Mouse (Mus musculus): ENCODE data around the gene Col7a1. TPM values are rescaled to one million over a fixed set of nuclear protein-coding genes. Genes with fewer than 3 reads are reported as not detected.

Gene Col7a1
- polyA plus RNA-seq, 1 experiment from 2014 or later: 1.9 TPM

GRCm38 (mm10) chr9:108989802-108990461, 36.5 kb downstream of the Col7a1 start:
- Histone ChIP-seq H3K4me1 (peaks cover 19% of the 10 kb centered on the region), H3K27me3 (replicated peaks) (0 out of 2 replicates have a peak, but pooled peaks cover 4% of the 10 kb centered on the region), H3K36me3 (no peaks in the 10 kb centered on the region), H3K9ac (no peak overlapping the region), H3K4me3 (no peak overlapping the region), H3K9me3 (no peaks in the 10 kb centered on the region), H3K4me2 (replicated peaks) (no peak overlapping the region), H3K27ac (no peak overlapping the region)
- no peak for ATAC-seq (ENCODE audit: low FRiP score, low read depth)
- WGBS: 81% methylated on average over 4 of the region's 4 CpGs

- Histone ChIP-seq H3K9me3 (no peaks in the 10 kb centered on the region), H3K4me3 (no peak overlapping the region), H3K9ac (no peak overlapping the region), H3K4me1 (peaks cover 20% of the 10 kb centered on the region), H3K27me3 (replicated peaks) (0 out of 2 replicates have a peak, but pooled peaks cover 4% of the 10 kb centered on the region), H3K36me3 (no peaks in the 10 kb centered on the region), H3K4me2 (replicated peaks) (no peak overlapping the region), H3K27ac (no peak overlapping the region)
- ATAC-seq (ENCODE audit: low FRiP score, low read depth): no peak
- 85% methylated on average over 7 of the region's 7 CpGs for WGBS
These were observed 37.1 kb downstream of the Col7a1 start for GRCm38 (mm10) chr9:108990462-108990820.

DNA sequence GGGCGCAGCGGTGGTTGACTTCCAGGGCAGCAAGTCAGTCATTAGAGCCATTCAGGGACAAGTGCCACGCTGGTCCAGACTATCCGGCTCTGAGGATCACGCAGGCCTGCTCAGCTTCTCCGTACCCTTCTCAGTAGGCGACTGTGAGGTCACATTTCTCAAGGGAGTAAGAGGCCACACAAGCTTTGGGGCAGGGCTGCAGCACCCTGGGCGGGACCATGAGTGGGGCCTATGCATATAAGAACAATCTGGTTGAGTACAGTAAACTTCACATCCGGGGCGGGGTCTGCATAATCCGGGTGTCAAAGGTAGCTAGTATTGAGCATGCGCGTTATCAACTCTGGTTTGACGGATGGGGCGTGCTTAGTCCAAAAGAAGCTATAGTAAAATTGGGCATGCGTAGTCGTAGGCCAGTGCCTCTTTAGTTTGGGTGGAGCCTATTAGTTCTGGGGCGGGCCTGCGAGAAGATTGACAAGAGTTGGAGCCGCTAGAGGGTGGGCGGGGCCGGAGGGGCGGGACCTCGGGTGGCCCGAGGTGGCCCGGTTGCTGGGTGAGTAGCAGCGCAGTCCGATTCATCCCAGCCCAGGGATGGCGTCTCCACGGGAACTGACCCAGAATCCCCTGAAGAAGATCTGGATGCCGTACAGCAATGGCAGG, 38.2 kb downstream of the Col7a1 start, which contains the start of gene Pfkfb4:
Gene Pfkfb4, plus strand, starts transcription at position 351 of the 657 bp plus-strand sequence.
- peak within 1 kb of the TSS; percentile 71 for H3K4me2 ChIP-seq (replicated peaks)

GRCm38 (mm10) chr9:108992085-108992469, 38.7 kb downstream of the Col7a1 start:
- Histone ChIP-seq H3K4me1 (peaks cover 29% of the 10 kb centered on the region), H3K27me3 (replicated peaks) (no peaks in the 10 kb centered on the region), H3K9me3 (no peaks in the 10 kb centered on the region), H3K27ac (0 out of 2 replicates have a peak overlapping the region, but pooled peaks have one; percentile 7), H3K4me2 (replicated peaks) (peak overlapping the region; percentile 71), H3K4me3 (peak overlapping the region; percentile 57), H3K36me3 (no peaks in the 10 kb centered on the region), H3K9ac (peak overlapping the region; percentile 58)
- 9% methylated on average over 18 of the region's 18 CpGs for WGBS
- peak; percentile 52; the same call in 1 of the 2 replicates for ATAC-seq (ENCODE audit: low FRiP score, low read depth)

More for the DNA sequence above, 38.2 kb downstream of the Col7a1 start, which contains the start of gene Pfkfb4:
- WGBS: 1% methylated on average over 31 of the region's 31 CpGs
- peak within 1 kb of the TSS; percentile 57 for H3K4me3 ChIP-seq
- peak; percentile 91 for ATAC-seq (ENCODE audit: low FRiP score, low read depth)
- H3K36me3 ChIP-seq: no peaks in the 10 kb centered on the region
- peak within 1 kb of the TSS; percentile 58 for H3K9ac ChIP-seq
- peaks cover 29% of the 10 kb centered on the region for H3K4me1 ChIP-seq
- H3K9me3 ChIP-seq: no peaks in the 10 kb centered on the region
- no peaks in the 10 kb centered on the region for H3K27me3 ChIP-seq (replicated peaks)
- H3K27ac ChIP-seq: peak within 1 kb of the TSS; percentile 47

DNA sequence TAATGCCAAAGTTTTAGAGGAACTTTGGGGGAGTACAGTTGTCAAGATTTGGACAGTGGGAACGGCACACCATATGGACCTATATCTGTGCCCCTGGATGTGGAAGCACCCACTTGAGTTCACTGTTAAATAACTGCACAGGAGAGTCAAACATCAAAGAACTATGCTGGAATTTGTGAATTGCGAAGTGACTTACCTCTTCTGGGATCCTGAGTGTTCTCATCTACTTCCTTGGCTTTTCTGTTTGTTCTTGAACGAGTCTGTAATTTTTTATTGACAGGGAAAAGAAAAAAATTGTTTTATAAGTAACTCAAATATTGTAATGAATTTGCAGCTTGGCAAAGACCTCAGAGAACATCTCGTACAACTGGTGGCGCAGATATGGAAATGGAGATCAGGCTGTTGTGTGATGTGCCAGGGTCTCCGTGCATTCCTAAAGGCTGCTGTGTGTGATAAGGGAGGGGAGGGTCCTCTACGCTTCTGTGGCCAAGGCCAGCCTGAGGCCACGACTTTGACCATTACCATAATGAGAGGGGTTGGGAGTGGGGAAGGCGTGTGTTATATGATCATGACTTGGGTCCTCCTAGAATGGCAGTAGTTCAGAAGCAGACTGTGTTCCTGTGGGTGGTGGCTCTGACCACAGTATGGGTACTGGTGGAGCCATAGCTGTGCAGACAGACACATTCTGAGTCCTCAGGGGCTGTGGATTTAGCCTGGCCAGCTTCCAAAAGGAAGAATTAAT, 39.4 kb downstream of the Col7a1 start:
- Histone ChIP-seq H3K4me1 (peaks cover 28% of the 10 kb centered on the region), H3K27me3 (replicated peaks) (no peaks in the 10 kb centered on the region), H3K9ac (no peak overlapping the region), H3K36me3 (no peaks in the 10 kb centered on the region), H3K4me2 (replicated peaks) (peak overlapping the region; percentile 71), H3K27ac (no peak overlapping the region), H3K4me3 (peak overlapping the region; percentile 57), H3K9me3 (no peaks in the 10 kb centered on the region)
- ATAC-seq (ENCODE audit: low FRiP score, low read depth): no peak
- WGBS: 84% methylated on average over 9 of the region's 9 CpGs

DNA sequence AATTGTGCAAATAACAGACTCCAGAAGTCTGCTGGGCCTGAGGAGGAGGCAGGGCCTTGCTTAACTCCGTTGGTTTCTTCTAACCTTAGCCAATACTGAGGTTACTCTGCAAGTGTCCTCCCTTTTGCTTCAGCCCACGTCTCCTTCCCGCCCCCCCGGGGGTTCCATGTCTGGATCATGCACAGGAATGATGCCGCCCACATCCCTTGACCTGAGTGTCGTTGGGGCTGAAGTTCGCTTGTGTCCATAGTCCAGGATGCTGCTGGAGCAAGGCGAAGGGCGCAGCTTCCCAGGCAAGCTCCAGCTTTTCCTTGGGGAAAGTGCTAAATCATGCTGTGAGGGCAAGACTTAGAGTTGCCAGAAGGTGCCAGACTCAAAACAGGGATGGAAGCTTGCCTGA, 43.0 kb downstream of the Col7a1 start:
- Histone ChIP-seq H3K36me3 (no peaks in the 10 kb centered on the region), H3K27me3 (replicated peaks) (no peaks in the 10 kb centered on the region), H3K4me1 (peaks cover 22% of the 10 kb centered on the region), H3K4me3 (no peak overlapping the region), H3K4me2 (replicated peaks) (no peak overlapping the region), H3K9ac (no peak overlapping the region), H3K9me3 (no peaks in the 10 kb centered on the region), H3K27ac (no peak overlapping the region)
- 77% methylated on average over 9 of the region's 9 CpGs for WGBS
- no peak for ATAC-seq (ENCODE audit: low FRiP score, low read depth)

- Histone ChIP-seq H3K4me2 (replicated peaks) (no peak overlapping the region), H3K27ac (no peak overlapping the region), H3K9ac (no peak overlapping the region), H3K27me3 (replicated peaks) (no peaks in the 10 kb centered on the region), H3K4me3 (no peak overlapping the region), H3K4me1 (peaks cover 12% of the 10 kb centered on the region; the same call in 1 of the 2 replicates), H3K9me3 (no peaks in the 10 kb centered on the region), H3K36me3 (no peaks in the 10 kb centered on the region)
- 87% methylated on average over 19 of the region's 19 CpGs for WGBS
- ATAC-seq (ENCODE audit: low FRiP score, low read depth): no peak
These were observed 45.1 kb downstream of the Col7a1 start for GRCm38 (mm10) chr9:108998287-108999166.

GRCm38 (mm10) chr9:108999167-108999526, 45.8 kb downstream of the Col7a1 start:
- H3K27me3 ChIP-seq (replicated peaks): no peaks in the 10 kb centered on the region
- H3K4me3 ChIP-seq: no peak overlapping the region
- no peak for ATAC-seq (ENCODE audit: low FRiP score, low read depth)
- no peak overlapping the region for H3K4me2 ChIP-seq (replicated peaks)
- H3K4me1 ChIP-seq: peaks cover 12% of the 10 kb centered on the region; the same call in 1 of the 2 replicates
- no peaks in the 10 kb centered on the region for H3K9me3 ChIP-seq
- H3K36me3 ChIP-seq: no peaks in the 10 kb centered on the region
- no peak overlapping the region for H3K9ac ChIP-seq
- H3K27ac ChIP-seq: no peak overlapping the region
- 87% methylated on average over 4 of the region's 4 CpGs for WGBS

GRCm38 (mm10) chr9:109000726-109001125, 47.3 kb downstream of the Col7a1 start:
- Histone ChIP-seq H3K9ac (no peak overlapping the region), H3K9me3 (no peaks in the 10 kb centered on the region), H3K27me3 (replicated peaks) (no peaks in the 10 kb centered on the region), H3K27ac (no peak overlapping the region), H3K4me1 (0 out of 2 replicates have a peak, but pooled peaks cover 7% of the 10 kb centered on the region), H3K4me2 (replicated peaks) (no peak overlapping the region), H3K4me3 (no peak overlapping the region), H3K36me3 (no peaks in the 10 kb centered on the region)
- ATAC-seq (ENCODE audit: low FRiP score, low read depth): peak; percentile 23; the same call in 1 of the 2 replicates
- WGBS: 8% methylated on average over 3 of the region's 3 CpGs

- no peak overlapping the region for H3K27ac ChIP-seq
- no peaks in the 10 kb centered on the region for H3K27me3 ChIP-seq (replicated peaks)
- no peaks in the 10 kb centered on the region for H3K4me1 ChIP-seq
- no peak overlapping the region for H3K9ac ChIP-seq
- no peak overlapping the region for H3K4me3 ChIP-seq
- WGBS: 50% methylated on average over 2 of the region's 2 CpGs
- no peak for ATAC-seq (ENCODE audit: low FRiP score, low read depth)
- no peaks in the 10 kb centered on the region for H3K9me3 ChIP-seq
- H3K36me3 ChIP-seq: no peaks in the 10 kb centered on the region; the same call in 1 of the 2 replicates
- no peak overlapping the region for H3K4me2 ChIP-seq (replicated peaks)
These were observed 49.8 kb downstream of the Col7a1 start for GRCm38 (mm10) chr9:109003201-109003600.

DNA sequence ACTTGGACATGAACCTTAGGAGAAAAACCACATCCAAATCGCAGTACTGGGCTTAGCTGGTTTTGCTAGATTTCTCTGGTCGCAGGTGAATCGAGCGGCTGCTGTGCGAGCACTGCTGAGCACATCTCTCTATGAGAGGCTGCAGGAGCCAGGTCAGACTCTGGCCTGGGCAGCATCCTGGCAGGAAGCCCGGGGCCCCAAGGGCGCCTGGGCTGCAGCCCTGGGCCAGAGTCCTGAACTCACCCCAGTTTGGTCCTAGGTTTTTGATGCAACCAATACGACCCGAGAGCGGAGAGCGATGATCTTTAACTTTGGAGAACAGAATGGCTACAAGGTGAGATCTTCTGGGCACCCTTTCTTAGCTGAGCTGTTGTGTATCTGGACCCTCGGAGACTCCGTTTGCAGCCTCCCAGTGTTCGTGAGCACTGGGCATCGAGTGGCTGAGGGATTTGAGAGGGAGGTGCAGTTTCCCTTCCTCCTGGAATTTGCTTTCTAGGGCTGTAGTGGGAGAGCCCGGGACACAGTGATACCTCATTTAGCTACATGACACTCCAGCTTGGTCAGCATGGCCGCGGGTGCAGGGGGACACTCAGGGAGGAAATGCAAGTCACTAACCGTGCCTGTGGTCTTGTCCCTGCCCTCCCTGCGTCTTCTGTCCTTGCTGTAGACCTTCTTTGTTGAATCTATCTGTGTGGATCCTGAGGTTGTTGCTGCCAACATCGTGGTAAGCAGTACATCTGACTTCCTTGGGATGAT, 53.8 kb downstream of the Col7a1 start:
- Histone ChIP-seq H3K9me3 (no peaks in the 10 kb centered on the region), H3K9ac (no peak overlapping the region), H3K27me3 (replicated peaks) (no peaks in the 10 kb centered on the region), H3K4me3 (no peak overlapping the region), H3K36me3 (peaks cover 11% of the 10 kb centered on the region; the same call in 1 of the 2 replicates), H3K4me2 (replicated peaks) (no peak overlapping the region), H3K4me1 (no peaks in the 10 kb centered on the region), H3K27ac (no peak overlapping the region)
- ATAC-seq (ENCODE audit: low FRiP score, low read depth): no peak
- 85% methylated on average over 21 of the region's 21 CpGs for WGBS
